Mouse (Mus musculus): Measurements from ENCODE around the gene Pappa.

DNA sequence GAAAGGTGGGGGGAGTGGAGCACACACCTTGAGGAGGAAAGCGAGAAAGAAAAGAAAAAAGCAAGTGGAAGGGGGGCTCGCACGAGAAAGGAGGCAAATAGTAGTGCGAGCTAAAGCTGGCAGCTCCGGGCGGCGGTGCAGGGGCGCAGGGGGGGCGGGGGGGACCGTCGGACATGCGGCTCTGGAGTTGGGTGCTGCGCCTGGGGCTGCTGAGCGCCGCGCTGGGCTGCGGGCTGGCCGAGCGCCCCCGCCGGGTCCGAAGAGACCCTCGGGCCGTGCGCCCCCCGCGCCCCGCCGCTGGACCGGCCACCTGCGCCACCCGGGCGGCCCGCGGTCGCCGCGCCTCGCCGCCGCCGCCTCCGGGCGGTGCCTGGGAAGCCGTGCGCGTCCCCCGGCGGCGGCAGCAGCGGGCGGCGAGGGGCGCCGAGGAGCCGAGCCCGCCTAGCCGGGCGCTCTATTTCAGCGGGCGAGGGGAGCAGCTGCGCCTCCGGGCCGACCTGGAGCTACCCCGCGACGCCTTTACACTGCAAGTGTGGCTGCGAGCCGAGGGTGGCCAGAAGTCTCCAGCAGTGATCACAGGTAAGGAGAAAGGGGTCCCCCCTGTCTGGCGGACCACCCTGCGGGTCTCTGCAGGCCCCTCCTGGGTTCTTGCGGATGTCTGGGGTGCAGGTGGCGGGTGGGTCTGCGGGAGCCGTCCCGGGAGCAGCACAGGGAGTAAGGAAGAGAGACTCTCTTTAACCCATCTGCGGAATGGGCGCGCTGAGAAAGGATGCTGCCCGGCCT, 586 bp downstream of the Pappa start:
- TF ChIP-seq CTCF (IDR thresholded peaks at IDR 0.05; ENCODE audit: low read depth, low read length) (no peak), POLR2A (IDR thresholded peaks at IDR 0.05; ENCODE audit: borderline replicate concordance, low read depth, low read length) (no peak)
